Mouse (Mus musculus) CD8-positive naive resting alpha-beta T cell, adult 57 days (primary cell): ENCODE data around the gene Tacr1. TPM values are rescaled to one million over a fixed set of nuclear protein-coding genes. Genes with fewer than 3 reads are reported as not detected.

Experiments
- total RNA-seq: library from RNA; stranded (reverse); gene quantifications from one replicate; pipeline ENCODE4 v1.2.4, GENCODE M21; 2023

Tacr1 gene
- total RNA-seq = not detected

GRCm38 (mm10) chr6:82401595-82402451, at the start of gene Tacr1:
Gene Tacr1, plus strand, starts transcription at chr6:82402334.

